Mouse (Mus musculus) midbrain, embryonic 11.5 days (tissue): ENCODE results near the gene Grm4. TPM values are rescaled to one million over a fixed set of nuclear protein-coding genes. Genes with fewer than 3 reads are reported as not detected.

ENCODE experiments used
- ATAC-seq: fragments of 200-750 bp; cut with Nextera tagmentation; 2 replicates; pipeline ENCODE4 v1.8.0; 2017; ENCODE audit warnings: moderate TSS enrichment, moderate library complexity; ENCODE audit not compliant: low FRiP score
- DNase-seq: peaks from one replicate; pipeline ENCODE4 v3.0.0; 2015; ENCODE audit warnings: low spot score; ENCODE audit errors: missing footprints
- H3K27ac ChIP-seq: fragments of 300-500 bp; sonication (generic); 2 replicates; pipeline ENCODE4 v1.5.1; 2014; ENCODE audit warnings: low read depth, low read length
- H3K27me3 ChIP-seq: fragments of 300-500 bp; sonication (generic); 2 replicates; pipeline ENCODE4 v1.6.1; 2014; ENCODE audit warnings: mild to moderate bottlenecking, low read length, moderate library complexity, mixed read lengths; ENCODE audit not compliant: control insufficient read depth, insufficient read depth
- H3K36me3 ChIP-seq: fragments of 300-500 bp; sonication (generic); 2 replicates; pipeline ENCODE4 v1.6.1; 2014; ENCODE audit warnings: mild to moderate bottlenecking, low read length, moderate library complexity, mixed read lengths; ENCODE audit not compliant: control insufficient read depth, insufficient read depth
- H3K4me1 ChIP-seq: fragments of 300-500 bp; sonication (generic); 2 replicates; pipeline ENCODE4 v1.6.1; 2014; ENCODE audit warnings: low read length; ENCODE audit not compliant: control insufficient read depth, insufficient read depth
- H3K4me2 ChIP-seq: fragments of 300-500 bp; sonication (generic); 2 replicates; pipeline ENCODE4 v1.6.1; 2014; ENCODE audit warnings: mild to moderate bottlenecking, moderate library complexity
- H3K4me3 ChIP-seq: fragments of 300-500 bp; sonication (generic); 2 replicates; pipeline ENCODE4 v1.5.1; 2014; ENCODE audit warnings: low read depth, low read length
- H3K9ac ChIP-seq: fragments of 300-500 bp; sonication (generic); 2 replicates; pipeline ENCODE4 v1.6.1; 2014; ENCODE audit warnings: low read length
- H3K9me3 ChIP-seq: fragments of 300-500 bp; sonication (generic); 2 replicates; pipeline ENCODE4 v1.6.1; 2016; ENCODE audit warnings: low read length; ENCODE audit not compliant: control insufficient read depth
- WGBS: fragments of 180-500 bp; shearing (Covaris S2); extraction: QIAGEN DNeasy Blood & Tissue Kit; methylation state at CpG from one replicate; pipeline ENCODE4 v1.1.7; 2014; 5-methylcytosine and 5-hydroxymethylcytosine counted together
- polyA plus RNA-seq: library from polyadenylated mRNA; unstranded; fragments of >200 nt; fragmentation: Nextera tagmentation; extraction: Ambion mirVana; gene quantifications from 2 replicates; pipeline ENCODE4 v1.2.1, GENCODE M21; 2014

Gene Grm4
- polyA plus RNA-seq, 1 experiment from 2014 or later, result 3.5 TPM

GRCm38 (mm10) chr17:27518296-27518695 is 2.9 kb downstream of the Grm4 start:
- 11% methylated on average over 9 of the region's 9 CpGs for WGBS
- DNase-seq, result no peak

GRCm38 (mm10) chr17:27513916-27514762 is 7.1 kb downstream of the Grm4 start:
- H3K9ac ChIP-seq, result no peak overlapping the region; the same call in 1 of the 2 replicates

More at GRCm38 (mm10) chr17:27518296-27518695, 2.9 kb downstream of the Grm4 start:
- H3K4me3 ChIP-seq, result no peak overlapping the region
- H3K27ac ChIP-seq, result peak overlapping the region; percentile 82
- H3K36me3 ChIP-seq, result no peaks in the 10 kb centered on the region
- ATAC-seq, result peak; percentile 14; the same call in 1 of the 2 replicates
- no peak overlapping the region for H3K4me2 ChIP-seq
- H3K4me1 ChIP-seq, result peaks cover 30% of the 10 kb centered on the region
- H3K9me3 ChIP-seq, result no peaks in the 10 kb centered on the region
- H3K9ac ChIP-seq, result no peak overlapping the region
- peaks cover 32% of the 10 kb centered on the region for H3K27me3 ChIP-seq

GRCm38 (mm10) chr17:27513279-27513915 is 7.8 kb downstream of the Grm4 start:
- 2% methylated on average over 36 of the region's 66 CpGs for WGBS
- peak; percentile 90 for DNase-seq
- ATAC-seq, result 0 out of 2 replicates have a peak, but pooled peaks have one; percentile 6
- Histone ChIP-seq H3K4me2 (peak overlapping the region; percentile 99), H3K4me1 (peaks cover 25% of the 10 kb centered on the region), H3K9ac (peak overlapping the region; percentile 73), H3K9me3 (no peaks in the 10 kb centered on the region), H3K36me3 (no peaks in the 10 kb centered on the region), H3K27ac (no peak overlapping the region), H3K4me3 (peak overlapping the region; percentile 66), H3K27me3 (peaks cover 45% of the 10 kb centered on the region)

More at GRCm38 (mm10) chr17:27513916-27514762, 7.1 kb downstream of the Grm4 start:
- Histone ChIP-seq H3K27ac (no peak overlapping the region), H3K9me3 (no peaks in the 10 kb centered on the region), H3K36me3 (no peaks in the 10 kb centered on the region), H3K4me3 (peak overlapping the region; percentile 66), H3K4me1 (peaks cover 27% of the 10 kb centered on the region), H3K4me2 (peak overlapping the region; percentile 99), H3K27me3 (peaks cover 45% of the 10 kb centered on the region)
- DNase-seq (peak; percentile 91), ATAC-seq (no peak)
- WGBS, result 31% methylated on average over 27 of the region's 27 CpGs

- H3K4me2 ChIP-seq, result peak overlapping the region; percentile 99
- peak overlapping the region; percentile 73 for H3K9ac ChIP-seq
- DNase-seq, result no peak
- H3K4me1 ChIP-seq, result peaks cover 30% of the 10 kb centered on the region
- peak overlapping the region; percentile 31; the same call in 1 of the 2 replicates for H3K27ac ChIP-seq
- H3K36me3 ChIP-seq, result no peaks in the 10 kb centered on the region
- peak overlapping the region; percentile 66 for H3K4me3 ChIP-seq
- under 1% methylated on average over 47 of the region's 78 CpGs for WGBS
- H3K27me3 ChIP-seq, result peaks cover 45% of the 10 kb centered on the region
- ATAC-seq, result peak; percentile 36
- no peaks in the 10 kb centered on the region for H3K9me3 ChIP-seq
Measured at GRCm38 (mm10) chr17:27512619-27513161, 8.5 kb downstream of the Grm4 start.

GRCm38 (mm10) chr17:27511865-27512618 is 9.2 kb downstream of the Grm4 start:
- peaks cover 45% of the 10 kb centered on the region for H3K27me3 ChIP-seq
- no peaks in the 10 kb centered on the region for H3K9me3 ChIP-seq
- DNase-seq, result peak; percentile 96
- 1% methylated on average over 62 of the region's 64 CpGs for WGBS
- peak overlapping the region; percentile 99 for H3K4me2 ChIP-seq
- peak overlapping the region; percentile 31; the same call in 1 of the 2 replicates for H3K27ac ChIP-seq
- H3K4me3 ChIP-seq, result peak overlapping the region; percentile 66
- peak overlapping the region; percentile 73 for H3K9ac ChIP-seq
- peaks cover 28% of the 10 kb centered on the region for H3K4me1 ChIP-seq
- ATAC-seq, result peak; percentile 45
- H3K36me3 ChIP-seq, result no peaks in the 10 kb centered on the region

GRCm38 (mm10) chr17:27511125-27511735 is 10.0 kb downstream of the Grm4 start:
- H3K27me3 ChIP-seq, result peaks cover 45% of the 10 kb centered on the region
- H3K27ac ChIP-seq, result no peak overlapping the region
- H3K9ac ChIP-seq, result no peak overlapping the region
- no peaks in the 10 kb centered on the region for H3K9me3 ChIP-seq
- ATAC-seq (no peak), DNase-seq (peak; percentile 90)
- 84% methylated on average over 7 of the region's 7 CpGs for WGBS
- peak overlapping the region; percentile 66; the same call in 1 of the 2 replicates for H3K4me3 ChIP-seq
- H3K36me3 ChIP-seq, result no peaks in the 10 kb centered on the region
- H3K4me1 ChIP-seq, result peaks cover 32% of the 10 kb centered on the region
- H3K4me2 ChIP-seq, result peak overlapping the region; percentile 99

GRCm38 (mm10) chr17:27510258-27511124 is 10.7 kb downstream of the Grm4 start:
- Histone ChIP-seq H3K27me3 (peaks cover 45% of the 10 kb centered on the region), H3K9me3 (no peaks in the 10 kb centered on the region), H3K4me1 (peaks cover 40% of the 10 kb centered on the region), H3K4me2 (no peak overlapping the region), H3K9ac (no peak overlapping the region), H3K27ac (no peak overlapping the region), H3K36me3 (no peaks in the 10 kb centered on the region), H3K4me3 (no peak overlapping the region)
- 53% methylated on average over 9 of the region's 9 CpGs for WGBS
- ATAC-seq (no peak), DNase-seq (no peak)
